Comparison of ENCODE assay signal across 8 mouse cellular contexts in genomic region chrX:168794974-168795858, GRCm38 (mm10). TPM values are rescaled to one million over a fixed set of nuclear protein-coding genes. Genes with fewer than 3 reads are reported as not detected.
DNase-seq lines count a peak whose midpoint lies in the region; ATAC-seq and TF ChIP-seq lines count a peak whose summit lies in the region.

Arhgap6 (plus strand) TSS chrX:168795099.

- ATAC-seq in lung, embryonic 14.5 days (ENCODE audit: insufficient read depth) = peak; percentile 78
- ATAC-seq in neural tube, embryonic 14.5 days (ENCODE audit: low read depth) = peak; percentile 61; the same call in 1 of the 2 replicates

- no peak for TF ChIP-seq EP300 in heart, adult 2 months (IDR thresholded peaks at IDR 0.05; ENCODE audit: insufficient read depth, low read depth, low read length)

- TF ChIP-seq CTCF in left cerebral cortex, adult 2 months (IDR thresholded peaks at IDR 0.05) = no peak
- TF ChIP-seq CTCF in heart, adult 2 months (IDR thresholded peaks at IDR 0.05) = no peak
- TF ChIP-seq CTCF in lung, embryonic 14.5 days (IDR thresholded peaks at IDR 0.05; ENCODE audit: low read depth) = peak; percentile 17

- H3K27me3 ChIP-seq in heart, adult 2 months (ENCODE audit: control insufficient read depth, insufficient read depth, low read length) = no peaks in the 10 kb centered on the region
- peaks cover 23% of the 10 kb centered on the region for H3K27me3 ChIP-seq in lung, embryonic 14.5 days (ENCODE audit: insufficient read depth, low read length)
- peaks cover 9% of the 10 kb centered on the region for H3K27me3 ChIP-seq in neural tube, embryonic 14.5 days (ENCODE audit: control insufficient read depth, insufficient read depth, low read length)

- no peaks in the 10 kb centered on the region for H3K79me2 ChIP-seq in heart, adult 2 months (replicated peaks; ENCODE audit: control insufficient read depth, insufficient read depth, low read length)

- no peak for DNase-seq in left cerebral cortex, adult 2 months (ENCODE audit: extremely low spot score in 1 of 2, low spot score in 2 of 2)
- no peak for DNase-seq in left cerebral cortex, adult 9 months (ENCODE audit: low spot score in 2 of 2)
- peak; percentile 54 for DNase-seq in embryo, embryonic 11 days
- peak; percentile 56 to 57 for DNase-seq in heart, adult 2 months
- peak; percentile 12 for DNase-seq in kidney, adult 11 months
- DNase-seq in lung, embryonic 14.5 days = peak; percentile 73
- DNase-seq in MN1 (ENCODE audit: low spot score) = no peak

- H3K27ac ChIP-seq in left cerebral cortex, adult 2 months = no peak within 1 kb of the TSS
- peak within 1 kb of the TSS; percentile 16 for H3K27ac ChIP-seq in heart, adult 2 months
- peak within 1 kb of the TSS; percentile 54; the same call in 1 of the 2 replicates for H3K27ac ChIP-seq in lung, embryonic 14.5 days (ENCODE audit: low read depth)
- H3K27ac ChIP-seq in neural tube, embryonic 14.5 days (ENCODE audit: low read depth, low read length) = no peak within 1 kb of the TSS

- H3K4me3 ChIP-seq in left cerebral cortex, adult 2 months = peak within 1 kb of the TSS; percentile 38
- peak within 1 kb of the TSS; percentile 51 for H3K4me3 ChIP-seq in heart, adult 2 months
- peak within 1 kb of the TSS; percentile 50 for H3K4me3 ChIP-seq in lung, embryonic 14.5 days (ENCODE audit: low read depth, low read length)
- H3K4me3 ChIP-seq in neural tube, embryonic 14.5 days (ENCODE audit: low read depth, low read length) = peak within 1 kb of the TSS; percentile 34

- H3K36me3 ChIP-seq in heart, adult 2 months (ENCODE audit: control insufficient read depth, insufficient read depth, low read length) = no peaks in the 10 kb centered on the region
- no peaks in the 10 kb centered on the region for H3K36me3 ChIP-seq in lung, embryonic 14.5 days (ENCODE audit: insufficient read depth)
- no peaks in the 10 kb centered on the region for H3K36me3 ChIP-seq in neural tube, embryonic 14.5 days (ENCODE audit: control insufficient read depth, insufficient read depth, low read length)

- 16% methylated on average over 48 of the region's 48 CpGs for WGBS in heart, adult 2 months
- WGBS in lung, embryonic 14.5 days = 11% methylated on average over 45 of the region's 48 CpGs
- 17% methylated on average over 44 of the region's 48 CpGs for WGBS in neural tube, embryonic 14.5 days

- intact Hi-C loops in left cerebral cortex, adult 2 months (cut with DNase I) = no loop called here
- intact Hi-C loops in heart, adult 2 months (cut with DNase I) = no loop called here

- peak within 1 kb of the TSS; percentile 61 for H3K9ac ChIP-seq in heart, adult 2 months (ENCODE audit: low read depth, low read length)
- H3K9ac ChIP-seq in lung, embryonic 14.5 days = peak within 1 kb of the TSS; percentile 52
- H3K9ac ChIP-seq in neural tube, embryonic 14.5 days (replicated peaks; ENCODE audit: low read depth, low read length) = 0 out of 2 replicates have a peak within 1 kb of the TSS, but pooled peaks have one; percentile 21

- H3K4me1 ChIP-seq in heart, adult 2 months (ENCODE audit: control insufficient read depth, insufficient read depth, low read length) = no peaks in the 10 kb centered on the region
- no peaks in the 10 kb centered on the region for H3K4me1 ChIP-seq in lung, embryonic 14.5 days (ENCODE audit: insufficient read depth)
- no peaks in the 10 kb centered on the region for H3K4me1 ChIP-seq in neural tube, embryonic 14.5 days (ENCODE audit: control insufficient read depth, insufficient read depth, low read length)

- H3K4me2 ChIP-seq in lung, embryonic 14.5 days = peak within 1 kb of the TSS; percentile 74
- H3K4me2 ChIP-seq in neural tube, embryonic 14.5 days (ENCODE audit: low read depth, low read length) = peak within 1 kb of the TSS; percentile 76

- no peak for TF ChIP-seq POLR2A in heart, adult 2 months (IDR thresholded peaks at IDR 0.05; ENCODE audit: insufficient read depth, low read depth, low read length)

- H3K9me3 ChIP-seq in lung, embryonic 14.5 days (ENCODE audit: low read depth, low read length) = no peaks in the 10 kb centered on the region
- H3K9me3 ChIP-seq in neural tube, embryonic 14.5 days (ENCODE audit: control insufficient read depth, low read length) = no peaks in the 10 kb centered on the region

RNA-seq across cellular contexts. Expression of gene Arhgap6, which starts in this region (rescaled TPM):
- total RNA-seq in left cerebral cortex, adult 2 months (2021) = 10 to 100 TPM in 1 of 2 experiments, 1 to 10 TPM in 1; 8.8 to 12.7 TPM
- 1 to 10 TPM; 2.8 to 3.3 TPM for total RNA-seq in heart, adult 2 months (2021)
- 1.7 and 2.2 TPM in 2 replicates for polyA plus RNA-seq in heart, adult 2 months (2012; rRNA removed)
- 20.5 and 21.7 TPM in 2 replicates for polyA plus RNA-seq in lung, embryonic 14.5 days (2014; fragmentation: Nextera tagmentation; extraction: Ambion mirVana)
- 2.7 and 5.0 TPM in 2 replicates for polyA plus RNA-seq in neural tube, embryonic 14.5 days (2014; fragmentation: Nextera tagmentation; extraction: Ambion mirVana)

Comparison
In these comparisons a context has a peak if more than half of its experiments do, and no peak if none do; other contexts are left out.
1. DNase-seq: peak in embryo, embryonic 11 days (single experiment), heart, adult 2 months (2 of 2), kidney, adult 11 months (single experiment) and lung, embryonic 14.5 days (single experiment); none in left cerebral cortex, adult 2 months (0 of 2), left cerebral cortex, adult 9 months (0 of 2) and MN1 (single experiment).
2. H3K27ac ChIP-seq: peak in heart, adult 2 months (single experiment) and lung, embryonic 14.5 days (single experiment); none in left cerebral cortex, adult 2 months (single experiment) and neural tube, embryonic 14.5 days (single experiment).
3. Peak in every context shown above with its lines, with median percentiles within 50 percentile points of each other: H3K4me3 ChIP-seq and H3K9ac ChIP-seq.